Comparison of ENCODE assay signal across 6 mouse cellular contexts in the genomic region with DNA sequence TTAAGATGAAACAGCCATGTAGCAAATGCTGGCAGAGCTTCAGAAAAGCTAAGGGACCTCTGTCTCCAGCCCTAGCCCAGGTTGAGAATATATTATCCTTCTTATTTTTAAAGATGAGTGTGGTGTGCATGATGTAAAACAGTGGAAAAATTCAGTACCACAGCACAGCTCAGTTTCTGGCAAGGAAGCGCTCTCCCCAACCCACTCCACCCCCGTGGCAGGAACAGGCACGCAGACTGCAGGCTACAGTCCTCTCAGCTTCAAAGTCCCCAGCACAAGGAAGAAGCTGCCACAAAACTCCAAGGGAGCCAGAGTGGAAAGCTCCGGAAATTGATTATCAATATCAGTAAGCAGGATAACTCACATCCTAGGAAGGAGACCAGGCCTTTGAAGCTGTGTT. TPM values are rescaled to one million over a fixed set of nuclear protein-coding genes. Genes with fewer than 3 reads are reported as not detected.
"Had no signal": no experiment of that assay in that cellular context is flagged by ENCODE, and none has a peak within 500 bp of the region (broad histone marks: within the 10 kb centered on the region; RNA-seq: fewer than 3 reads in every experiment).

No protein-coding gene starts in this region.

RNA-seq across cellular contexts. Expression of gene Plekhs1, which starts 49.8 kb away (rescaled TPM):
- total RNA-seq: common myeloid progenitor, adult 5-6 weeks; gastrocnemius, adult 18-20 months; gastrocnemius, postnatal 25 days; granulocyte monocyte progenitor cell, adult 5-6 weeks; heart, adult 18-20 months had no signal
- polyA plus RNA-seq: erythroblast, embryonic 14.5 days had no signal
